Mouse (Mus musculus): ENCODE results near the gene Cabp4. TPM values are rescaled to one million over a fixed set of nuclear protein-coding genes. Genes with fewer than 3 reads are reported as not detected.

The Cabp4 gene
- polyA plus RNA-seq (2017; shearing (Covaris generic)): 0.57 TPM

GRCm38 (mm10) chr19:4143759-4144268, at the start of gene Cabp4:
Gene Cabp4 (minus strand): TSS chr19:4144033.

GRCm38 (mm10) chr19:4191528-4192250, 47.9 kb upstream of the Cabp4 start, which contains the start of gene Ppp1ca:
Gene Ppp1ca (plus strand): TSS chr19:4192065.

DNA sequence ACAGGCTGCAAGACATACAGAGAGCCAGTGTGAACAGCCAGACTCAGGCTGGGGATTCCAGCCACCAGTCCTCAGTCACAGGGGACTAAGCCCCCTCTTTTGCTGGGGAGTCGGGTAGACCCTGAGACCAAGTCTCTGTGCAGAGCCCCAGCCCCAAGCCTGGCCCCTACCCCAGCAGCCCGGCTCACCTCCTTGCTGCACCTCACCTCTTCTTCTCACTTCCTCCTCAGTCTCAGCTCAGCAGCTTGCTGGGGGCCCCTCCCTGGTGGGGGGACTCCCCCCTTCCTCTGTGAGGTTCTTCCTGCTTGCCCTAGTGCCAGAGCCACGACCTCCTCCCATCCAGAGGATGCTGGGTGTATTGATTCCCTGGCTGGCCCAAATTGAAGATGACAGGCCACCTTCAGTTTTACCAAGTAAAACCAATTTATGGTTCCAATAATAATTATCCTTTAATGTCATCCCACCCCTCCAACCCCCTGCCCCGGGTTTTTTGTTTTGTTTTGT, 47.0 kb upstream of the Cabp4 start, which contains the start of gene Tbc1d10c:
Gene Tbc1d10c (minus strand): TSS at position 454 of the 504 bp plus-strand sequence.

GRCm38 (mm10) chr19:4175368-4175947, 31.6 kb upstream of the Cabp4 start, which contains the start of gene Carns1:
Gene Carns1 (minus strand): TSS chr19:4175479.

DNA sequence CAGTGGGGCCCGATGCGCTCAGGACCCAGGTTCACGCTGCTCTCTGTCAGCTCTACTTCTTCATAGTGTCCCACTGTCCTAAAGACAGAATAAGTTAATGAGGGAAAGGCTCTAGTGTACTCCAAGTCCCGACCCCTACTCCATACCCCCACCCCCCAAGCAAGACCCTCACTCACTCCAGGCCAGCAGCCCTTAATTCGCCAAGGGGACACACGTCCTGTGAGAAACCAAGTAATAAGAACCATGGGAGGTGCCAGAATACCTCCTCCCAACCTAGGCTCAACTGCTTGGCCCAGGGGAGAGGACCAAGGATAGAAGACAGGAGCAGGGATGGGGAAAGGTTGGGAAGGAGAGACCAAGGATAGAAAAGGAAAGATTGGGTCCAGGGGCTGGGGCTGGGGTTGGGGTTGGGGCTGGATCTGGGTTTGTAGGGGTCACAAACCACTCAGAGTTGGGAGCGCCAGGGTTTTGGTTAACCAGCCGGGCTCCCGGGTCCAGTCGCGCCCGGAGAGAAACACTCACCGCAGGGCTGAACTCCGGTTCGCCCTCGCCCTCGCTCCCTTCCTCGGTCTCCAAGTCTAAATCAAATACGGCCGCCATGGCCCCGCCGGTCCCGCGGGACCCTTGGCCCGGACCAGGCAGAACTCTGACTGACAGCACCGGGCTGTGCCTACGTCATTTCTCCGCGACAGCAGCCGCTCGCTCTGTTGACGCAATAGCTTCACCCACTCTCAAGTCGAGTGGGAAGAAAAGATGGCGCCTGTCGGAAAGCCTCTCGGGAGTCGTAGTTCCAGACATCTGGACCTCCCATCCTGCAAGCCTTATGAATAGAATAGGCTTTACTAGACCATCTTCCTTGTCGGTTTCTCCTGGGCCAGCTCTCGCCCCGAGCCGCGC, 19.1 kb upstream of the Cabp4 start, which contains the start of gene Rps6kb2:
Gene Rps6kb2 (minus strand): TSS at position 709 of the 897 bp plus-strand sequence.

DNA sequence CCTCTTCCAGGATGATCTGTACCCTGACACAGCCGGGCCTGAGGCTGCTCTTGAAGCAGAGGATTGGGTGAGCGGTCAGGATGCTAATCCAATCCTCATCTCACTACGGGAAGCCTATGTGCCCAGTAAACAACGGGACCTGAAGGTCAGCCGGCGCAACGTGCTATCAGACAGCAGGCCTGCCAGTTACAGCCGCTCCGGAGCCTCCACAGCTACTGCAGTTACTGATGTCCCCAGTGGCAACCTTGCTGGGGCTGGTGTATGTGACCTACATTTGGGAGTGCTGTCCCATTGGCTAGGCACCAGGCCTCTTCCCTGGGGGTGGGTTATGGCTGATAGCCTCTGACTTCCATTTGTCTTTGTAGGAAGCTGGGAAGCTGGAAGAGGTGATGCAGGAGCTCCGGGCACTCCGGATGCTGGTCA, 9.4 kb upstream of the Cabp4 start, which contains the start of gene Ptprcap:
Gene Ptprcap (plus strand): TSS at position 373 of the 423 bp plus-strand sequence.

GRCm38 (mm10) chr19:4148491-4148806, 4.6 kb upstream of the Cabp4 start, which contains the start of gene Coro1b:
Gene Coro1b (plus strand): TSS chr19:4148619.

DNA sequence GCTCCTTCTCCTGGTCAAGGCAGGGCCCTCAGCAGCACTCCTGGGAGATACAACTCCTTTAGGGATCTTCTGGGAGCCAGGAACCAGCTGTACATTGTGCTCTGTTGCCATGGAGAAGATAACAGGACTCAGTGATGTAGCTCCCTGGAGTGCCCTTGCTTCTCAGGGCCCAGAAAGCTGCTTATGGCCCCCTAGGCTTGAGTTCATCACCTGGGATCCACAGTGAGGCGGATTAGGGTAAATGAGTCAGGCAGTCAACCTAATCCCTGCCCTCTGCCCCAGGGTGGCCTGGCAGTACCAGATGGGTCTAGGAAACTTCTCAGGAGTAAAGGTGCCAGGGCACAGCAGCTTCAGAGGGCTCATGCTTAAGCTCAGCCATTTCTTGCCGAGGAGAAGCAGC, 4.4 kb downstream of the Cabp4 start, which contains the start of gene Gpr152:
Gene Gpr152 (plus strand): TSS at position 342 of the 400 bp plus-strand sequence.

DNA sequence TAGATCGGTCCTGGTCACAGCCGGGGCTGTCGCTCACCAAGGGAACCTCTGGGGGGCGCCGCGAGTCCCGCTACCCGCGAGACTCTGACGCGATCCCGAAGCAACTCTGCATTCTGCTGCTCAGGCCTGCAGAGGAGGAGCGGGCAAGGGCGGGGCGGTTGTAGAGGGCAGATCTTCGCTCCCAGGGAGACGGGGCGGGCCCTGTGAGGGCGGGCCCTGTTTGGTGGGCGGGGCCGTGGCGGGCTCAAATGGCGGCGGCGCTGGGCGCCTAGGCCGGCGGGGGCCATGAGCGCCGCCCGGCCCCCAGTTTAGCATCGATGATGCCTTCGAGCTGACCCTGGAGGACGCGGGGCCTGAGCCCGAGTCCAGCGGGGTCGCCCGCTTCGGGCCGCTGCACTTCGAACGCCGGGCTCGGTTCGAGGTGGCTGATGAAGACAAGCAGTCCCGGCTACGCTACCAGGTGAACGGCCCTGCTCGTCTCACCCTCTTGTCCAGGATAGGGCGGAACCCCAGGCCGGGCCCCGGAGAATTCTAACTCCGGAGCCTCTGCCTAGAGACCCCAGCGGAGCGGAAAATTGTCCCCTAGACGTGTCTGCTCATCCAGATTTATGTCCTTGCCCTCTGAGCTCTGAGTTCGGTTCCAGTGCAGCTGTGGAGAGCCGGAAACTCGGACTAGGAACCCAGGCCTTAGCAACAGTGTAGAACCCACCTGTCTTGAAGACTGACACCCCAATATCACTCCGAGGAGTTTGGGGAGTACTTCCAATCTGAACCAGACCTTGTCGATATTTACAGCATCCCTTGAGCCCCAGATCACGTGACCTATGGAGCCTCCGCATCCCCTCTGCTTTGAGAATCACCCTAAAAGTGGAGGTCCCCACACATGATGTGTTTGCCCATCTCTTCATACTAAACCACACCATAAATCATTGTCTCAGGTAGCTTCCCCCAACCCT, 17.8 kb downstream of the Cabp4 start, which contains the start of gene Aip:
Gene Aip (minus strand): TSS at position 118 of the 956 bp plus-strand sequence.

DNA sequence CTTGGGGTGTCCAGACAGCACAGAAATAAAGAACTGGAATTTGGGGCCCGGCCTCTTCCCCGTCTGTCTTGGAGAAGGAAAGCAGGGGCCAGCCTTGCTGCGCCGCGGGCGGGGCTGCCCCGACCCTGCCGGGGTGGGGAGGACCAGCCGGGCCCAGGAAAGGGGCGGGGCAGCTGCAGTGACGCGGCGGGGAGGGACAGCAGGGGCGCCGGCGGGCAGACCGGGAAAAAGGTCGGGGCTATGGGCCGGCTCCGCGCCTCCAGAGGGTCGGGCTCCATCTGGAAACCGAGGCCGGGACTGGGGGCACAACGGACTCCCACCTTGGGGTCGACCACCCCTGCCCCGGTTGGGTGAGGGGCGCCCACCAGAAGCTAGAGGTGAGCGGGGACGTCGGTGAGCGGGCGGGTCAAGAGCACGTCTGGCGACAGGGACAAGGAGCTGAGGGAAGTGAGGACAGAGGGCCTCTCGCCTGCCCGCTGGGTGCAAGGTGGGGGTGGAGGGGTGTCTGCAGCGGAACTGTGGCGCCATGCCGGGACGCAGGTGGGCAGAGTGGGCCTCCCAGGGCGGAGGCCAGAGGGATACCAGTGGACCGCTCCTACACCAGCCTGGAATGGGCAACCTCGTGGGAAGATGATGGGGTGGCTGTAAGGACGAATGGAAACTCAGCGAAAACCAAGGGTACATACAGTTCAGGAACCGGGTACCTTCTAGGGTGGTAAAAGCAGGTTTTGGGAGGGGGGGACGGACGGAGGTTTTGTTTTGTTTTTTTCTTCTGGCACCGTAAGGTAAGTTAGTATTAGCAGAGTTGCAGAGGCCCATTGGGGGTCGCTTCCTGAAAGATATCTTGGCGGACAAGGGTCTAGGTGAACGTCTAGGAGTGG, 43.8 kb downstream of the Cabp4 start, which contains the start of gene Pitpnm1:
Gene Pitpnm1 (plus strand): TSS at position 162 of the 881 bp plus-strand sequence.

DNA sequence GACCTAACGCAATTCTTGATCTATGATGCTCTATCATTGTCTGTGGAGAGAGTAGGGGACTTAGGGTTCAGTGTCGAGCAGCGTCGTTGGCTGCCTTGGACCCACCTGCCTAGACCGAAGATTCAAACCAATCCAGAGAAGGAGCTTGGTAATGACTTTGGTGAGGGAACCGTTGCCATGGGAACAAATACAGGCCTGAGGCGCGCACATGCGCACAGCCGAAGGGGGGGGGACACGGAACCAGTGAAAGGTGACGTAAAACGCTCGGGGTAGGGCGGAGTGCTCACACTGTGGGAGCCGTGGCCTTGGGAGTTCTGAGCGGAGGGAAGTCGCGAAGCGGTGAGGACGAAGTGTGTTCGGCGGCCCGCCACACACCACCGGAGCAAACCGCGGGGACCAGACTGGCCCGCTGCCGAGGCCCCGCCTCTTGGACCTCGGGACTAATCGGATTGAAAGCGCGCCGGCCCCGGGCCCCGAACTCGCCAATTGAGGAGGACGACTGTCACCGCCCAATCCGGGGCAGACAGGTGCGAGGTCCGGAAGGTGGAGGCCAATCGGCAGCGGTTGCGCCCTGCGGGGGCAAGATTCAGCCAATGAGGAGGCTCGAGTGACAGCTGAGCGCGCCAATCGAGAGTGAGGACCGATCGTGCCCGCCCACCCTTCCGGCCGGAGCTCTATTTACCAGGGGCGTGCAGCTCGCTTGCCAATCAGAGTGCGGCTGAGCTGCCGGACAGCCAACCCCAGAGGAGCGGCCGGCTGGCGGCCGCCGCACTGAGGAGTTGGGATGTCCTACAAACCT, 47.0 kb downstream of the Cabp4 start, which contains the start of gene Cdk2ap2:
Gene Cdk2ap2 (plus strand): TSS at position 541 of the 799 bp plus-strand sequence.

Other genes starting within 250 kb of the Cabp4 start
- gene Tcirg1, start 236.9 kb downstream of the Cabp4 start, polyA plus RNA-seq (2017; shearing (Covaris generic)): 75.6 TPM
- 209 TPM for gene Ndufs8, start 231.3 kb downstream of the Cabp4 start, polyA plus RNA-seq (2017; shearing (Covaris generic))
- 0.95 TPM for gene Aldh3b1, start 214.2 kb downstream of the Cabp4 start, polyA plus RNA-seq (2017; shearing (Covaris generic))
- gene Unc93b1, start 208.8 kb downstream of the Cabp4 start, polyA plus RNA-seq (2017; shearing (Covaris generic)): 71.9 TPM
- not detected for gene Aldh3b3, start 185.4 kb downstream of the Cabp4 start, polyA plus RNA-seq (2017; shearing (Covaris generic))
- not detected for gene Aldh3b2, start 171.7 kb downstream of the Cabp4 start, polyA plus RNA-seq (2017; shearing (Covaris generic))
- 0.88 TPM for gene Acy3, start 157.5 kb downstream of the Cabp4 start, polyA plus RNA-seq (2017; shearing (Covaris generic))
- not detected for gene Tbx10, start 151.3 kb downstream of the Cabp4 start, polyA plus RNA-seq (2017; shearing (Covaris generic))
- 12.2 TPM for gene Nudt8, start 143.5 kb downstream of the Cabp4 start, polyA plus RNA-seq (2017; shearing (Covaris generic))
- gene Gm49405, start 143.4 kb downstream of the Cabp4 start, polyA plus RNA-seq (2017; shearing (Covaris generic)): 1.6 TPM
- gene Doc2g, start 140.7 kb downstream of the Cabp4 start, polyA plus RNA-seq (2017; shearing (Covaris generic)): 2.9 TPM
- 167 TPM for gene Ndufv1, start 131.2 kb downstream of the Cabp4 start, polyA plus RNA-seq (2017; shearing (Covaris generic))
- gene Gstp1, start 106.0 kb downstream of the Cabp4 start, polyA plus RNA-seq (2017; shearing (Covaris generic)): 661 TPM
- 1.1 TPM for gene Gstp2, start 98.0 kb downstream of the Cabp4 start, polyA plus RNA-seq (2017; shearing (Covaris generic))
- gene Gstp3, start 84.5 kb downstream of the Cabp4 start, polyA plus RNA-seq (2017; shearing (Covaris generic)): 111 TPM
- not detected for gene Cabp2, start 62.5 kb downstream of the Cabp4 start, polyA plus RNA-seq (2017; shearing (Covaris generic))
- 1,056 TPM for gene Cdk2ap2, start 46.9 kb downstream of the Cabp4 start, polyA plus RNA-seq (2017; shearing (Covaris generic))
- gene Pitpnm1, start 44.0 kb downstream of the Cabp4 start, polyA plus RNA-seq (2017; shearing (Covaris generic)): 397 TPM
- gene Aip, start 18.2 kb downstream of the Cabp4 start, polyA plus RNA-seq (2017; shearing (Covaris generic)): 213 TPM
- not detected for gene Gpr152, start 4.2 kb downstream of the Cabp4 start, polyA plus RNA-seq (2017; shearing (Covaris generic))
- 481 TPM for gene Coro1b, start 4.6 kb upstream of the Cabp4 start, polyA plus RNA-seq (2017; shearing (Covaris generic))
- 1,670 TPM for gene Ptprcap, start 9.6 kb upstream of the Cabp4 start, polyA plus RNA-seq (2017; shearing (Covaris generic))
- 55.9 TPM for gene Rps6kb2, start 19.3 kb upstream of the Cabp4 start, polyA plus RNA-seq (2017; shearing (Covaris generic))
- gene Carns1, start 31.4 kb upstream of the Cabp4 start, polyA plus RNA-seq (2017; shearing (Covaris generic)): 16.4 TPM
- 953 TPM for gene Tbc1d10c, start 47.3 kb upstream of the Cabp4 start, polyA plus RNA-seq (2017; shearing (Covaris generic))
- gene Ppp1ca, start 48.0 kb upstream of the Cabp4 start, polyA plus RNA-seq (2017; shearing (Covaris generic)): 1,322 TPM
- gene Rad9a, start 57.6 kb upstream of the Cabp4 start, polyA plus RNA-seq (2017; shearing (Covaris generic)): 86.2 TPM
- 30.2 TPM for gene Clcf1, start 70.2 kb upstream of the Cabp4 start, polyA plus RNA-seq (2017; shearing (Covaris generic))
- not detected for gene AC109138.7, start 70.3 kb upstream of the Cabp4 start, polyA plus RNA-seq (2017; shearing (Covaris generic))
- 125 TPM for gene Pold4, start 87.9 kb upstream of the Cabp4 start, polyA plus RNA-seq (2017; shearing (Covaris generic))
- 0.82 TPM for gene Ssh3, start 125.1 kb upstream of the Cabp4 start, polyA plus RNA-seq (2017; shearing (Covaris generic))
- gene Ankrd13d, start 139.1 kb upstream of the Cabp4 start, polyA plus RNA-seq (2017; shearing (Covaris generic)): 3.1 TPM
- 64.8 TPM for gene Grk2, start 162.2 kb upstream of the Cabp4 start, polyA plus RNA-seq (2017; shearing (Covaris generic))